Mouse (Mus musculus): Measurements from ENCODE around the gene Mef2b. TPM values are rescaled to one million over a fixed set of nuclear protein-coding genes. Genes with fewer than 3 reads are reported as not detected.

Gene Mef2b
- total and polyA plus RNA-seq, 3 experiments, result 60.1 to 232 (median 168) TPM

DNA sequence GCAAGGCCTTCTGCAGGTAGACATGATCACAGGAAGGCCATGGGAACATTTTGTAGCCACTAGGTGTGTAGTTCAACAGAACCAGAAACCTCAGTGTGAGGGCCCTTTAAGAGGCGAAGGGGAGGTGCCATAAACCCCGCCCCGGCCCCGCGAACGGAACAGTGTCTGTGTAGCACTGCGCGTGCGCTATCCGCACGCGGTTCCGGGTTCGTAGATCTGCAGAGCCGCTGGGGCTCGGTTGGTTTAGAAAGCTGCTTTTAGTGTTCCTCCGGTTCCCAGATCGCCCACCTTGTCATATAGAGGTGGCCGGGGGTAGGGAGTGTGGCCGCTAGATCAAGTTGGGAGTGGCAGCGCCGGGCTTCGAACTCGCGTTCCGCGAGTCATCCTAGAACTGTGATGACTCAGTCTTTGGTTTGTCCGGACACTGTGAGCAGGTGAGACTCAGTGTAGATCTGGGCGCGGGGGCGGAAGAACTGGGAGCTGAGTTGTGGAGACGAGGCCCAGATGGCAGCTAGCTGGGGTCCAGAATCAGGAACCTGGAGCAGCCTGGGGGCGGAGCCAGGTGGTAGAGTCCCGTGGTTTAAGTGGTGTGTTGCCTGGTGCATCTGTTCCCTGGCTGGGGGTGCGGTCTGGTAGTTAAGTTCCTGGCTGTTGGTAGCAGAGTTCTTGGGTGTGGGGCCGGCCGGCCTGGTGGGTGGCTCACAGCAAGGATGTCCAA is 8.2 kb upstream of the Mef2b start, which contains the start of gene Nr2c2ap (continued):
- no peak for TF ChIP-seq USF2 (conservative IDR thresholded peaks at IDR 0.05; ENCODE audit: low read depth, low read length)
- no peak for TF ChIP-seq ZC3H11A (IDR thresholded peaks at IDR 0.05; ENCODE audit: low read depth, low read length)
- 0 out of 2 replicates have a peak, but pooled peaks have one; percentile 30 for TF ChIP-seq MEF2A (IDR thresholded peaks at IDR 0.05; ENCODE audit: borderline replicate concordance, low read depth, low read length)
- peak; percentile 75 for TF ChIP-seq HCFC1 (IDR thresholded peaks at IDR 0.05; ENCODE audit: low read depth, low read length)
- no peak for TF ChIP-seq JUND (conservative IDR thresholded peaks at IDR 0.05; ENCODE audit: low read depth, low read length)
- no peak for TF ChIP-seq JUN (IDR thresholded peaks at IDR 0.05; ENCODE audit: insufficient read depth, low read depth, low read length)
- TF ChIP-seq CTCF (conservative IDR thresholded peaks at IDR 0.05 in 1 of 2, IDR thresholded peaks at IDR 0.05 in 1 of 2; ENCODE audit: low read depth in 2 of 2, low read length in 2 of 2), result 0 out of 4 replicates have a peak, but pooled peaks of 1 of the 2 experiments have one; percentile 4
- no peak for TF ChIP-seq PAX5 (IDR thresholded peaks at IDR 0.05; ENCODE audit: low read length)
- peak; percentile 91 for TF ChIP-seq MYC (IDR thresholded peaks at IDR 0.05; ENCODE audit: low read depth, low read length)
- no peak for TF ChIP-seq RAD21 (IDR thresholded peaks at IDR 0.05; ENCODE audit: low read depth, low read length)
- TF ChIP-seq RCOR1 (conservative IDR thresholded peaks at IDR 0.05; ENCODE audit: low read depth, low read length), result no peak
- no peak for TF ChIP-seq CHD1 (IDR thresholded peaks at IDR 0.05; ENCODE audit: low read depth, low read length)
- TF ChIP-seq ZMIZ1 (IDR thresholded peaks at IDR 0.05; ENCODE audit: low read depth, low read length), result peak; percentile 49; the same call in 1 of the 2 replicates
- no peak for TF ChIP-seq ZKSCAN1 (IDR thresholded peaks at IDR 0.05; ENCODE audit: borderline replicate concordance, low read depth, low read length)
- peak; percentile 87 for TF ChIP-seq MAX (IDR thresholded peaks at IDR 0.05; ENCODE audit: low read length)
- no peak for TF ChIP-seq UBTF (IDR thresholded peaks at IDR 0.05; ENCODE audit: low read depth, low read length)
- no peak; the same call in 1 of the 2 replicates for TF ChIP-seq CHD2 (IDR thresholded peaks at IDR 0.05; ENCODE audit: low read length)
- TF ChIP-seq TBP (conservative IDR thresholded peaks at IDR 0.05; ENCODE audit: low read depth, low read length), result 0 out of 2 replicates have a peak, but pooled peaks have one; percentile 12

DNA sequence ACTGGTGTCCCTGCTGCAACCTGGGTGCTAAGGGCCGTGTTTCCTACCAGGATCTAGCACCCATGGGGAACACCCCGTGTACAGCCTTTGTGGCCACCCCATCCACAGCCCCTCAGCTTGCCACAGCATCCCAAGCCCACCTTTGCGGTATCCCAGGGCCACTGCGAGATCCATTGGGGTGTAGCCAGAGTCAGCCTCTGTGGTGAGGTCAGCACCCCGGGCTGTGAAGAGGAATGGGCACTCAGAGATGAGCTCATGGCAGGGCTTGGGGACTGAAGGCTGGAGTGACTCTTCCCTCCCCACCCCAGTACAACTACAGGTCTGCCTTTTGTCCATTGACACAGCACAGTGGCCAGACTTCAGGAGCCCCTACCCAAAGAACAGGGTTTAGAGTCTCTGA is 5.4 kb upstream of the Mef2b start:
- in situ Hi-C loops (cut with MboI; ENCODE audit: low pct_ligation_motif_present, low pct_unique_long_range_greater_than_20kb, low sequenced_read_pairs) (loop anchor here (5.0 kb wide), 1 partner anchor 33 kb away; no protein-coding TSS in a partner anchor), dilution Hi-C loops (cut with MboI; ENCODE audit: extremely low pct_ligation_motif_present, extremely low pct_unique_long_range_greater_than_20kb, low sequenced_read_pairs) (no loop called here)

More for the DNA sequence above, 5.4 kb upstream of the Mef2b start:
- no peak overlapping the region for H3K4me2 ChIP-seq (ENCODE audit: insufficient read depth, low read depth, poor library complexity, severe bottlenecking)
- H3K9ac ChIP-seq (ENCODE audit: insufficient read depth, low read depth), result no peak overlapping the region
- no peaks in the 10 kb centered on the region for H3K27me3 ChIP-seq (replicated peaks)
- no peak overlapping the region for H3K4me3 ChIP-seq (replicated peaks in 1 of 3; ENCODE audit: low read depth in 2 of 3, low read length in 2 of 3, poor library complexity in 1 of 3)
- no peaks in the 10 kb centered on the region for H3K9me3 ChIP-seq (replicated peaks; ENCODE audit: low read length)
- no peak overlapping the region for H3K27ac ChIP-seq (ENCODE audit: insufficient read depth, low read depth)
- peaks cover 40 to 56% of the 10 kb centered on the region in 2 experiments for H3K36me3 ChIP-seq (replicated peaks in 1 of 2; ENCODE audit: control insufficient read depth in 1 of 2, insufficient read depth in 1 of 2, low read length in 1 of 2)
- peaks cover 25% of the 10 kb centered on the region for H3K79me2 ChIP-seq (replicated peaks; ENCODE audit: control insufficient read depth, extremely low read depth, insufficient read depth, poor library complexity, severe bottlenecking)
- TF ChIP-seq KAT2A (IDR thresholded peaks at IDR 0.05; ENCODE audit: insufficient replicate concordance, low read length) (no peak), MXI1 (IDR thresholded peaks at IDR 0.05; ENCODE audit: low read depth, low read length) (no peak), SIN3A (IDR thresholded peaks at IDR 0.05; ENCODE audit: low read length) (no peak)
- peaks cover 13 to 59% of the 10 kb centered on the region in 2 experiments for H3K4me1 ChIP-seq (ENCODE audit: control insufficient read depth in 1 of 2, insufficient read depth in 2 of 2)
- no peak for DNase-seq (ENCODE audit: extremely low read depth)
